Mouse (Mus musculus) E14TG2a.4 (cell line): ENCODE measurements around the gene Mphosph9.

Experiments
- CTCF ChIP-seq: conservative IDR thresholded peaks from 2 replicates; pipeline ENCODE4 v1.5.1; 2014; ENCODE audit warnings: low read length
- POU5F1 ChIP-seq: IDR thresholded peaks from 2 replicates; pipeline ENCODE4 v1.6.1; 2014; ENCODE audit warnings: low read length, borderline replicate concordance

DNA sequence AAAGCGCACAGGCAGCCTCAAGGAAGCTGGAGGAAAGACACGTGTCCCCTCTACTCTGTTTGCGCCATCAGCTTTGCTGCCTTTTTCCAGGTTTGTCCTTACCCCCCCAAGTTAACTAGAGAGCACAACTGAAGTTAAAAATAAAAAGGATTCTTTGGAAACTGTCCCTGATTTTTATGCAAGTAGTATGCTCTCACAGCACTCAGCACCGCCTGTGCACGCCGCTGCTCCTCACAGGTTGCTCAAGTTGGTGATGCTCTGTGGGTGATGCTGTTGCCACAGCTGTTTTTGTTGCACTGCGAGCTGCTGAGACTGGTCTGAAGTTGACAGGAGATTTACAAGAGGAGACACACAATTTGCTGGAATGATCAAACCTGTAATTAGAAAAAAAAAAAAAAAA, 46.5 kb upstream of the Mphosph9 start:
- TF ChIP-seq CTCF (no peak), POU5F1 (no peak)
